Mouse (Mus musculus) heart, postnatal 0 days (tissue): Measurements from ENCODE around the gene Slbp.

ENCODE experiments used
- CTCF ChIP-seq: IDR thresholded peaks from 2 replicates; pipeline ENCODE4 v1.5.1; 2016; ENCODE audit warnings: antibody characterized with exemption, control low read depth, low read depth
- EP300 ChIP-seq: IDR thresholded peaks from 2 replicates; pipeline ENCODE4 v1.6.1; 2016; ENCODE audit warnings: antibody characterized with exemption, low read depth

DNA sequence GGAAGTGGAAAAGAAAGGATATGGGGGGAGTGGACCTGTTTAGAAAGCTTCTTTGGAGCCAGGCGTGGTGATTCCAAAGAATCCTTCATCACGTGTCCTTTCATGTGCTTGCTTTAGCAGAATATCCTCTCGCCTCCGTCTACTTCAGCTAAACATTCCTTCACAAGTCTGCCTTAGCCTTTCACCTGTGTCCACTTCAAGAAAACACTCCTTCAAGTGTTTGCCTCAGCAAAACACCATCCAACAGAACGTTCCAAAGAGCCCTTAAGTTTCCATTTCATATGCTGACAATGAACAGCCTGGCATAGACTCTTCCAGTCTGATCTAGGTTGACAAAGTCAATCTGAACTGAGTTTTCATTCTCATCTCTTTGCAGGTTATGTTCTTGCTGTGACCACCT is 25.9 kb upstream of the Slbp start:
- no peak for TF ChIP-seq CTCF
- TF ChIP-seq EP300: no peak
